Mouse (Mus musculus) embryo, embryonic 11 days (tissue): ENCODE measurements around the gene Tigd3.

Experiments
- DNase-seq: peaks from one replicate; pipeline ENCODE4 v3.0.0-alpha.2; 2015

The Tigd3 gene

GRCm38 (mm10) chr19:5894002-5894678, at the start of gene Tigd3:
Gene Tigd3, minus strand, starts transcription at chr19:5894149.
- peak; percentile 97 for DNase-seq

GRCm38 (mm10) chr19:5943404-5943803, 49.5 kb upstream of the Tigd3 start:
- no peak for DNase-seq

- DNase-seq: no peak
Measured at GRCm38 (mm10) chr19:5942581-5942980, 48.6 kb upstream of the Tigd3 start.

DNA sequence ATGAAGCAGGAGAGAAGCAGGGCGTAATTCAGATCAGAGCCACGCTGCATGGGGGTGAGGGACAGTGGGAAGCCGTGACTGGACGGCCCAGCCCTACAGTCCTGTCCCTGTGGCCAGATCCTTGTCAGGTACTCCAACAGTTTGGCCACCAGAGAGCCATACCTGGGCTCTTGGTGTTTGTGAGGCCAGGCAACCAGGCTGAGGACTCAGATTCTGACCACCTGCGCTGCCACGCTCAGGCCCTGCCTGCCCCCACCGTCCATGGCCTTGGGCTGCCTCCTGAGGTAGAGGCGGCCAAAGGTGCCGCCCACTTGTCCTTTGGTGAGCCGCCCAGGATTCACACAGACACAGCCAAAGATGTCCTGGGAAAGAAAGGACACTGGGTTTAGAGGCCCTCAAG, 46.7 kb upstream of the Tigd3 start:
- no peak for DNase-seq

DNA sequence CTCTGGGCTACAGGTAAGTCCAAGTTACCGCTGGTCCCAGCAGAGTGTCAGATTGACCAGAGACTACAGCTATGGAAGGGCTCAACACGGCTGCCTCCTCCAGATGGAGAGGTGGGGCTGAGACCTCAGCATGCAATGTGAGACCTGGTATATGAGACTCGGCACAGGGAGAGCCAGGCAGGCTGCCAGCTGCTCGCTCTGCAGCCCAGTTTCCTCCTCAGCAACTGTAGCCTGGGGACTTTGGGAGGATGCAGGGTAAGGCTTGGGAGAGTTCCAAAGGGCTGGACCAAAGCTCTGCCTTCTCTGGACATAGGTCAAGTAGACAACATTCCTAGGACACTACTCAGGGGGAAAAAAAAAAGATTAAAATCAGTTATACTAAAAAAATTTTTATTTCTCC, 46.2 kb upstream of the Tigd3 start:
- no peak for DNase-seq

DNA sequence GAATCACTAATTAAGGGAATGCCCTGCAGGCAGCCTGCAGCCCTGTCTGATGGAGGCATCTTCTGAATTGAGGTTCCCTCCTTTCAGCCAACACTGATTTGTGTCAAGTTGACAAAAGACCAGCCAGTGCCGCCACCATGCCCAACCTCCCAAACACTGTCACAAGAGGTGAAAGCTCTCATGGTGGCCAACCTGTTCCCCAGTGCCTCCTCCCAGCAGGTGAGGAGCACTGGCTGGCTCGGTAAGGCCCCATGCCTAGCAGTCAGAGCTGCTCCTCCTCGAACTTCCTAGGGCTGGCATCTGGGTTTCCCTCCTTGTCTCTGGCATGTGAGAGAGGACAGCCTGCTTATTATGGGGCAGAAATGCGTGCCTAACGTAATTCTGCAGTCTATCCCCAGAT, 45.8 kb upstream of the Tigd3 start:
- DNase-seq: no peak

GRCm38 (mm10) chr19:5938516-5938915, 44.6 kb upstream of the Tigd3 start:
- no peak for DNase-seq

- DNase-seq: no peak
Measured at GRCm38 (mm10) chr19:5937836-5938406, 44.0 kb upstream of the Tigd3 start.

- DNase-seq: no peak
Measured at GRCm38 (mm10) chr19:5937095-5937835, 43.3 kb upstream of the Tigd3 start.

DNA sequence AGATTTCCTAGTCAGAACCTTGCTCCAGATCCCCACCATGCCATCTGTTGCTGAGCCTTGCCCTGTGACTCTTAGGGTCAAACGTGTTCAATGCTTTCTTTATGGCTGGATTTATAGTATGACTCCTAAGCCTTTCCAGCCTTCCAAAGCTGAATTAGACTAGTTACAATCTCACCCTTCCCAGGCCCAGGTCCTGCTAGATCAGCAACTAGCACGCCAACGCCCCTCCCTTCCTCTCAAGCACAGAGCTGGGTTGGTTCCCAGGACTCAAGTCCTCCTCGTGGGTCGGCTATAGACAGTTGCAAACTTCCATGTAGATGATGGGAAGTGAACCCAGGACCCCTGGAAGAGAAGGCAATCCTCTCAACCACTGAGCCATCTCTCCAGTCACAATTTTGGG, 41.7 kb upstream of the Tigd3 start:
- DNase-seq: no peak

DNA sequence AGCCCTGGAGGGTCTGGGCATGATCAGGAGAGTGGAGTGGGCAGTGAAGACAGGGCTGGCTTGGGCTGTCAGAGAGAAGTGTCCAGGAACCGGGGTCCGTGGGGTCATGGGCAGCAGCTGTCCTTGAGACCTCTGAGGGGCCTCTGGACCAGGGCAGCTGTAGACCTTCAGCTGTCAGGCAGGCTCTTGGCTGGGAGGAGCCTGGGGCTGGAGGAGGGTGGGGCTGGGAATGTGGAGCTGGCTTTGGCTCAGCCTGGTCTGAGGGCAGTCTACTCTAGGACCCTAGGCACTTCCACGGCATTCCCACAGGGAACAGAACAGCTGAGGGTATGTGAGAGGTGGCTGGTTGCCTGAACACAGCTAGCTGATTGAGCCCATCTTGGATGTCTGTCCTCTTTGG, 41.3 kb upstream of the Tigd3 start:
- DNase-seq: peak; percentile 28

- no peak for DNase-seq
Measured at GRCm38 (mm10) chr19:5929634-5930596, 36.0 kb upstream of the Tigd3 start.

- DNase-seq: no peak
Measured at GRCm38 (mm10) chr19:5928546-5928945, 34.6 kb upstream of the Tigd3 start.

- no peak for DNase-seq
Measured at GRCm38 (mm10) chr19:5928104-5928503, 34.2 kb upstream of the Tigd3 start.

- DNase-seq: no peak
Measured at GRCm38 (mm10) chr19:5927532-5927931, 33.6 kb upstream of the Tigd3 start.

DNA sequence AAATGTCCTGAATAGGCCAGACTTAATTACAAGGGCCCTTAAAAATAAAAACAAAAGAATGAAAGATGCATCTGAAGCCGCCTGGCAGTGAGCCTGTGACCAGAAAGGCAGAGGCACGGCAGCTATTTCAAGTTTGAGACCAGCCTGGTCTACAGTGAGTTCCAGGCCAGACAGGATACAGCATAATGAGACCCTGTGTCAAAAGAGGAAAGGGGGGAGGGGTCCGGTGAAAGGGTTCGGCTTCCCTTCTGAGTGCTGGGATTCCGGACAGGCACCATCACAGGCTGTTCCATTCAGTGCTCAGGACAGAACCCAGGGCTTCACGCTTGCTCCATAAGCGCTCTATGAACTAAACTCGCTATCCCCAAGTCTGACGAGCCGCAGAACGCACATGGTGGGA, 33.1 kb upstream of the Tigd3 start:
- DNase-seq: peak; percentile 28

GRCm38 (mm10) chr19:5925311-5925855, 31.4 kb upstream of the Tigd3 start:
- DNase-seq: no peak

GRCm38 (mm10) chr19:5924713-5925093, 30.8 kb upstream of the Tigd3 start, which contains the start of gene Cdc42ep2:
Gene Cdc42ep2, minus strand, starts transcription at chr19:5924816.
- peak; percentile 96 for DNase-seq

GRCm38 (mm10) chr19:5923990-5924712, 30.2 kb upstream of the Tigd3 start:
- DNase-seq: peak; percentile 96

DNA sequence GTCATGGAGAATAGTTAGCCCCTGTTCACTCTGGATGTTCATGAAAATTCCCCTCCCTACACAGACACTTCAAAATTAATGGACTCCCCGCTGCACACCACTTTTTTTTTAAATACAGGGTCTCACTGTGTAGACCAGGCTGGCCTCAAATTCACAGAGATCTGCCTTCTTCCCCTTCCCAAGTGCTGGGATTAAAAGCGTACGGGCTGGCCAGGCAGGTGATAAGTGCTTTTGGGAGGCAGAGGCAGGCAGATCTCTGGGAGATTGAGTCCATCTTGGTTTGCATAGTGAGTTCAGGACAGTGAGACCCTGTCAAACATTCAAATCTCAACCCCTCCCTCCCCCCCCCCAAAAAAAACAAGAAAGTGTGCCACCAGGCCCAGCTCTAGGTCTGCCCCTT, 29.0 kb upstream of the Tigd3 start:
- no peak for DNase-seq

DNA sequence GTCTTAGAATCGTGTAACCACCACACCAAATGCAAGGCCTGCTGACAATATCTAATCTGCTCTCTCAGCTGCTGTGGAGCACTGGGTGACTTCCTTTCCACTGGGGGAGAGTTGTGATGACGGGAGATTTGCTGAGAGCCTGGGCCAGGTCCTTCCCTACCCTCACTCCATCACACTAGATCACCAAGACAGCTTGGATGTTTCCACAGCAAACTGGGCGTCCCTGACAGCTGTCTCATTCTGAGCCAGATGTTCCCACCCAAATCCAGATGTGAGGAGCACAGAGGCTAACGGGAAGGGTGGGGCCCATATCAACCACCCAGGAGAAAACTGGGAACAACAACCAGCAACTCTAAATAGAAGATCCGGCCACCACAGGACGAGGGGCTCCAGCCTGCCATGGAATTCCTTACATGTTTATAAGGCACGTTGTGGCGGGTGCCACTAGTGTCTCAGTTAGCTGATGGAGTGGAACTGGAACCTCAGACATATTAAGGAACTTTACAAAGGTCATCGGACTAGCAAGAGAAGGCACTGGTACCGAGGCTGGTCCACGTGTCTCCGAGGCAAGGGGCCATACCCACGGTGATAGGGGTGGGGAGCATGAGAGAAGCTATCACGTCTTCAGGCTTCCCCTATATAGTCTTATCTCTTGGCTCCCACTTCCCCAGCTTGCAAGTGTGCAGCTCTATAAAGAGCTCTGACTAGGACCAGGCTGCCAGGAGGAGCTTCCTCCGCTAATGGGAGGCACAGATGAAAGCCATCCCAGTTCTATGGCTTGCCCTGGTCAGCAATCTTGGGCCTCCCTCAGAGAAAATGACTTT, 28.4 kb upstream of the Tigd3 start:
- DNase-seq: no peak
